Mouse (Mus musculus) heart, adult 2 months (tissue): Measurements from ENCODE around the gene Etfrf1.
A peak's percentile ranks its signal among the peaks of the same experiment; 100 is the strongest.

Source experiments
- CTCF ChIP-seq: fragments of 200-600 bp; IDR thresholded peaks from 2 replicates; pipeline ENCODE4 v1.8.1; 2022; ENCODE audit warnings: antibody characterized with exemption, mild to moderate bottlenecking, moderate library complexity
- POLR2A ChIP-seq: fragments of 200-500 bp; IDR thresholded peaks from 2 replicates; pipeline ENCODE4 v1.6.1; 2011; ENCODE audit warnings: mild to moderate bottlenecking, low read depth, low read length, control low read depth; ENCODE audit not compliant: insufficient read depth

- TF ChIP-seq CTCF, result no peak
- TF ChIP-seq POLR2A, result peak; percentile 98
Observed at GRCm38 (mm10) chr6:145210816-145211338, at the start of gene Etfrf1, which contains the start of gene Casc1.
